Mouse (Mus musculus) cerebellum, postnatal 36 days (tissue): Measurements from ENCODE around the gene Magea6.
"Not testable (repeated sequence)": the region's sequence is repeated elsewhere in the genome, so short reads cannot be mapped to it uniquely, and the experiment has no call there.

ENCODE experiments used
- DNase-seq, 2 experiments: peaks; one replicate each; pipeline ENCODE4 v3.0.0; 2021 to 2022; ENCODE audit warnings: mixed read lengths in 2 of 2

The Magea6 gene

DNA sequence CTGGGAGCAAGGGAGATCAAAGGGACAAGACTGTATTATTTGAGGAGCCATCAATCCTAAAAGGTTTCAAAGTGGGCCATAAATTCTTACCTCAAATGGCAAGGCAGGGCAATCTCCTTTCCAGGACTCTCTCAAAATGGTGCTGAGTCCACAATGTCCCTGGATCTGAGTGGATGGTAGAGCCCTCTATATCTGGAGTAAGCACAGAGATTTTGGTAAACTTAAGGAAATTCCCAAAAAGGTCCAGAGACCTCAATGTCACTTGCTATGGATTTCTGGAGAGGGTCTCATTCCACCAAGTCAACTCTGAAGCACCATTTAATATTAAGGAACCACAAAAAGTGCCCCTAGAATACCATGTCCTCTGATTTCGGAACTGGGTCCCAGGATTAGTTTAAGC is at the start of gene Magea6:
Gene Magea6, minus strand, starts transcription at position 101 of the 400 bp plus-strand sequence.
- not testable (repeated sequence) for DNase-seq

DNA sequence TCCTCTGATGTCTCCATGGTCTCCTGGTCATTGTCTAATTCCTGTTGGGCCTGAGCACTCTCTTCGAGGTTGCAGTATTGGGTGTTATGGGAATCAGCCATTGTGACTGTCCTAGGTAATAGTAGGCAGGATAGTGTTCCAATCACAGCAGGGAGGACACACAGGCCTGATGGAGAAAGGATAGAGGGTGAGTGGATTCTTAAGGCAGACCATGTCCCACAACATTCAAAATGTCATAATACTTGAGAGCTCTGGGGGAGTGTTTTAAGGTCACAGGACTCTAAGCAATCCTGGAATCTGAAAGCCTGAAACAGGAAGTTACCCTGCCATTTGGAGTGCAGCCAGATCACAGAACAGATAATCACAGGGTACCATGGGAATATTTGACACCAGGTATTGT is 13.6 kb upstream of the Magea6 start, which contains the start of gene Magea3:
Gene Magea3, minus strand, starts transcription at position 101 of the 400 bp plus-strand sequence.
- DNase-seq: not testable (repeated sequence)

DNA sequence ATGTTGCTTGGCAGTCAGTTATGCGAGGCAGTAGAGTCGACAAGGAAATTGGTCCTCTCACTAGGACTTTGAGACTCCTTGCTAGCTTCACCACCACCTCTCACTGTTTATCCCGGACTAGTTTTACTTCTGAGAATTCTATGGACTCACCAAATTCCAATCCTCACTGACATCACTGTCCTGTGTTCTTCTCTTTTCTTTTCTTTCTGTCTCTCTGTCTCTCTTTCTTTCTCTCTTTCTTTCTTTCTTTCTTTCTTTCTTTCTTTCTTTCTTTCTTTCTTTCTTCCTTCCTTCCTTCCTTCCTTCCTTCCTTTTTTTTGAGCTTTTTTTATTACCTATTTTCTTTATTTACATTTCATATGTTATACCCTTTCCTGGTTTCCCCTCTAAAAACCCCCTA is 45.6 kb downstream of the Magea6 start, which contains the start of gene Cldn34b1:
Gene Cldn34b1, minus strand, starts transcription at position 101 of the 400 bp plus-strand sequence.
- DNase-seq: not testable (repeated sequence)
